Mouse (Mus musculus) central nervous system, embryonic 11.5 days (tissue): ENCODE data around the gene Olr1. TPM values are rescaled to one million over a fixed set of nuclear protein-coding genes. Genes with fewer than 3 reads are reported as not detected.

Source experiments
- polyA plus RNA-seq: library from polyadenylated mRNA; depleted of rRNA; stranded (reverse); fragments of >200 nt; gene quantifications from 2 replicates; pipeline ENCODE4 v1.2.3, GENCODE M21; 2012; rRNA removed

Olr1 gene
- polyA plus RNA-seq = 0.07 and 0.36 TPM in 2 replicates

DNA sequence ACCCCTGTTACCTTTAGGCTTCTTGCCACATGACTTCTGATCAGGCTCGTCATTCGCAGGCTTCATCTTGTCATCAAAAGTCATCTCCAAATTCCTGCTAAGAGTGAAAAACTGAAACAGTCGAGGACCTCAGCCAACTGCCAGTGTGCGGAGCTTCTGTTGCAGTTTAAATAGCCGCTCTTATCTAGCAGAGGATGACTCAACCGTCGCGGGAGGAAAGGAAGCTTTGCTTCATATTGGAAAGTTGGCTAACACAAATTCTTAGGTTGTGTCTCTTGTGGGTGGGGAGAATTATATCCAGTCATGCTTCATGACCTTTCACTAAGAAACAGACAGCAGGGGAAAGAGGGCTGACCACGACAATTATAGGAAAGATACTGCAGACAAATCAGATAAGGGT, at the start of gene Olr1:
Olr1 (minus strand) TSS at position 142 of the 400 bp plus-strand sequence.

DNA sequence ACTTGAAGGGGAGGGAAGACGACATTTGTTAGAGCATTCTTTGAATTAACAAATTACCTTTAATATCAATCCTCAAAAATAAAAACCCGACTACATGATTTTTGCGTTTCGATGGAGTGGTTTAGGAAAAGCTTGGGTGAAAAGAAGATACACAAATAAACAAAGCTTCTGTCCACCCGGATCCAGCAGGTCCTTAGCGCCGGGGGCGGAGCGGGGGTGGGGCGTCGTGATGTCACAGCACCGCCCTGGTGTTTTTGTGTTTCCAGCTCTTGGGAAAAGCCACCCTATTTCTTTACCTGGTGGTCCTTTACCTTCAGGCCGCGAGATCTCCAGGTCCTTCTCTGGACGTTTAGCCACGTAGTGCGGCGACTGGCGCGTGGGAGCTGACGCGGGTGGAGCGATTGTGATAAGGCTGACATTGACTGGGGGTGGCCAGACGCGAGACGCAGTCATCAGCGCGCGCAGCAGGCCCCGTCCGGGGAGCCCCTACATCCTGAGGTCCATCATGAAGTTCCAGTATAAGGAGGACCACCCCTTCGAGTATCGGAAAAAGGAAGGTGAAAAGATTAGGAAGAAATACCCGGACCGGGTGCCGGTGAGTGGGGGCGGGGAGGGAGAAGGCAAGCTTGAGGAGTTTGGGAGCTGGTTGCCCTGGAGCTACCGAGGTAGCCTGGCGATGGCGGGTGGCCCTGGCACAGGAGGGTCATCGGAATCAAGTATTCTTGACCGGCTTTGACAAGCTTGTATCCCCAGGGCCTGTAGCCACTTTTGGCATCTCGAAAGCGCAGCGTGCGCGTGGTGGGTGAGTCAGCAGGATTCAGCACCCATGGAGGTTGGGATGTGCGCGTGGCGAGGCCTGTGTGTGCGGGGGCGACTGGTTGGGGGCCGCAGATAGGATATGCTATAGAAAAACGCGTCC, 26.2 kb upstream of the Olr1 start, which contains the start of gene Gabarapl1:
Gabarapl1 (plus strand) TSS at position 219 of the 919 bp plus-strand sequence.

DNA sequence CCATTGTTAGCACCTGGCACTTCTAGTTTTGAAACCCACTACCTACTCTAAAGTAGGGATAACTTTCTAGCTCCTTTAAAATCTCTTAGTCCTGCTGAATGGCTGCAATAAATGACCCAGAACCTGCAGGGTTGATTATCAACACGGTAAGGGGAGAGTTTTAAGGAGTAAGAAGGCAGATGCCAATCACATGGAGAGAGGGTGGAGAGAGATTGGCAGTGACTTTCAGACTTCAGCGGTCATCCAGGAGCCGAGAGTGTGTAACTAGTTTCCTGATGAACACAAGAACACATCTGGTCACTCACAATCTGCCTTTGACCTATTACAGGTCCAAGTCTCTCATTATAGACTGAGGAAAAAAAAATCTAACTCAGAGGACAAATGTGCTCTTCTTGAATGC, 5.4 kb upstream of the Olr1 start, which contains the start of gene Tmem52b:
Tmem52b (plus strand) TSS at position 189 of the 400 bp plus-strand sequence.

GRCm38 (mm10) chr6:129451411-129452039, 55.4 kb downstream of the Olr1 start, which contains the start of gene Clec1a:
Gene Clec1a, minus strand, starts transcription at chr6:129452000.

Other genes starting within 250 kb of the Olr1 start
- gene Cd69, start 231.7 kb downstream of the Olr1 start, polyA plus RNA-seq = 0.07 and 0.29 TPM in 2 replicates
- not detected in 2 replicates for gene 4922502D21Rik, start 175.4 kb downstream of the Olr1 start, polyA plus RNA-seq
- 0.34 and 0.41 TPM in 2 replicates for gene Clec12a, start 164.5 kb downstream of the Olr1 start, polyA plus RNA-seq
- 0.07 and 0.10 TPM in 2 replicates for gene Clec12b, start 121.3 kb downstream of the Olr1 start, polyA plus RNA-seq
- gene Clec1b, start 109.9 kb downstream of the Olr1 start, polyA plus RNA-seq = 6.2 and 6.4 TPM in 2 replicates
- gene Clec9a, start 98.3 kb downstream of the Olr1 start, polyA plus RNA-seq = 1.2 and 1.4 TPM in 2 replicates
- gene Clec1a, start 55.2 kb downstream of the Olr1 start, polyA plus RNA-seq = 0.41 and 0.72 TPM in 2 replicates
- 0.02 and 0.05 TPM in 2 replicates for gene Tmem52b, start 5.4 kb upstream of the Olr1 start, polyA plus RNA-seq
- 59.9 and 65.2 TPM in 2 replicates for gene Gabarapl1, start 26.0 kb upstream of the Olr1 start, polyA plus RNA-seq
- 0.02 TPM in 1 of 2 replicates, not detected in the other for gene Klre1, start 70.7 kb upstream of the Olr1 start, polyA plus RNA-seq
- 0.12 TPM in 1 of 2 replicates, not detected in the other for gene Klrd1, start 84.6 kb upstream of the Olr1 start, polyA plus RNA-seq
- gene Klrk1, start 116.7 kb upstream of the Olr1 start, polyA plus RNA-seq = 0.01 TPM in 1 of 2 replicates, not detected in the other
- gene Klrc3, start 136.2 kb upstream of the Olr1 start, polyA plus RNA-seq = not detected in 2 replicates
- not detected in 2 replicates for gene Klrc2, start 153.5 kb upstream of the Olr1 start, polyA plus RNA-seq
- not detected in 2 replicates for gene Klrc1, start 171.8 kb upstream of the Olr1 start, polyA plus RNA-seq
- not detected in 2 replicates for gene Klri1, start 210.0 kb upstream of the Olr1 start, polyA plus RNA-seq
- not detected in 2 replicates for gene Klri2, start 233.3 kb upstream of the Olr1 start, polyA plus RNA-seq